Mouse (Mus musculus) liver, embryonic 15.5 days (tissue): ENCODE measurements around the gene Adam19. TPM values are rescaled to one million over a fixed set of nuclear protein-coding genes. Genes with fewer than 3 reads are reported as not detected.
A peak's percentile ranks its signal among the peaks of the same experiment; 100 is the strongest.

Experiments used
- ATAC-seq: fragments of 200-750 bp; cut with Nextera tagmentation; 2 replicates; pipeline ENCODE4 v1.8.0; 2017; ENCODE audit warnings: moderate number of reproducible peaks, mild to moderate bottlenecking, moderate library complexity; ENCODE audit not compliant: insufficient read depth
- H3K27ac ChIP-seq: fragments of 300-500 bp; sonication (generic); replicated peaks from 2 replicates; pipeline ENCODE4 v1.5.1; 2015; ENCODE audit warnings: mild to moderate bottlenecking, inconsistent platforms
- H3K27me3 ChIP-seq: fragments of 300-500 bp; sonication (generic); 2 replicates; pipeline ENCODE4 v1.6.1; 2015; ENCODE audit warnings: mild to moderate bottlenecking, inconsistent platforms
- H3K36me3 ChIP-seq: fragments of 300-500 bp; sonication (generic); replicated peaks from 2 replicates; pipeline ENCODE4 v1.6.1; 2015; ENCODE audit warnings: moderate library complexity, mild to moderate bottlenecking, inconsistent platforms
- H3K4me1 ChIP-seq: fragments of 300-500 bp; sonication (generic); replicated peaks from 2 replicates; pipeline ENCODE4 v1.6.1; 2015; ENCODE audit warnings: inconsistent platforms
- H3K4me2 ChIP-seq: fragments of 300-500 bp; sonication (generic); 2 replicates; pipeline ENCODE4 v1.6.1; 2015; ENCODE audit warnings: moderate library complexity, mild to moderate bottlenecking, inconsistent platforms
- H3K4me3 ChIP-seq: fragments of 300-500 bp; sonication (generic); replicated peaks from 2 replicates; pipeline ENCODE4 v1.5.1; 2015; ENCODE audit warnings: mild to moderate bottlenecking, inconsistent platforms
- H3K9ac ChIP-seq: fragments of 300-500 bp; sonication (generic); 2 replicates; pipeline ENCODE4 v1.6.1; 2015; ENCODE audit warnings: moderate library complexity, mild to moderate bottlenecking, inconsistent platforms
- H3K9me3 ChIP-seq: fragments of 300-500 bp; sonication (generic); replicated peaks from 2 replicates; pipeline ENCODE4 v1.6.1; 2016; ENCODE audit warnings: inconsistent platforms
- WGBS: fragments of 180-500 bp; shearing (Covaris S2); methylation state at CpG from one replicate; pipeline ENCODE4 v1.1.7; 2015; ENCODE audit warnings: mixed read lengths; ENCODE audit not compliant: insufficient replicate concordance; 5-methylcytosine and 5-hydroxymethylcytosine counted together
- polyA plus RNA-seq: library from polyadenylated mRNA; unstranded; fragments of >200 nt; fragmentation: Nextera tagmentation; extraction: Ambion mirVana; gene quantifications from 2 replicates; pipeline ENCODE4 v1.2.1, GENCODE M21; 2015

The Adam19 gene
- polyA plus RNA-seq, 1 experiment from 2014 or later, result 0.98 TPM

GRCm38 (mm10) chr11:46123328-46123866 lies 67.6 kb downstream of the Adam19 start:
- H3K4me3 ChIP-seq, result no peak overlapping the region
- ATAC-seq, result no peak
- H3K27me3 ChIP-seq, result no peaks in the 10 kb centered on the region; the same call in 1 of the 2 replicates
- peaks cover 8% of the 10 kb centered on the region; the same call in 1 of the 2 replicates for H3K4me1 ChIP-seq
- no peak overlapping the region for H3K9ac ChIP-seq
- 68% methylated on average over 8 of the region's 8 CpGs for WGBS
- no peak overlapping the region for H3K27ac ChIP-seq
- H3K9me3 ChIP-seq, result no peaks in the 10 kb centered on the region
- no peak overlapping the region for H3K4me2 ChIP-seq
- no peaks in the 10 kb centered on the region for H3K36me3 ChIP-seq

DNA sequence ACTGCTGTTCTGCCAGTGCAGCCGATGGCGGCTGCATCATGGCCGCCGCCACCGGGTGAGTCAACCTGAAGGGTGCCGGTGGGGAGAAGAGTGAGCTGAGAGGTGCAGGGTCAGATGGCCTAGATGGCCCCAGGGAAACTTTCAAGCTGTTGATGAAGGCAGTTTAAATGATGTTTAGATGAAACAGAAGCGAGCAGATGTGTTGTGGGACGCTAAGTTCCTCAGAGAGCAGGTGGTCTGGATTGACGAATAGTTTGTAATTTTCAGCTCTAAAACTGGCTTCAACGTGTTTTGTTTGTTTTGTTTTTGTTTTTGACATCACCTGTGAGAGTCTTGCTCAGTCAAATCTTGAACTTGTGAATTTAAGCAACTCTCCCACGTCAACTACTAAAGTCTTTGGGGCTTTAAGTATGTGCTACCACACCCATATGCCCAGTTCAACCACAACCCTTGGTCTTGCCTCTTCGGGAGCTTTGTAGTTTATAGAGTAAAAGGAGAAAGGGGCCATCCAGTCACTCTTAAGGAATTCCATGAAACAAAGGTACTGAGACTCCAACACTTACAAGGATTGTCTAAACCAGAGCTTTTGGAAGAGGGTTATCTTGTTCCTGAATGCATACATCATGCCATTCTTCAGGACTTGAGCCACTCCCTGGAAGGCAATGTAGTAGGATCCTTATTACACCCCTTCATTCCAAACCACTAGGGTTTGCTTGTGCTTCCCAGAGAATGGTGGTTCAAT lies 69.5 kb downstream of the Adam19 start:
- Histone ChIP-seq H3K27ac (no peak overlapping the region), H3K4me2 (no peak overlapping the region), H3K4me1 (peaks cover 14% of the 10 kb centered on the region), H3K36me3 (no peaks in the 10 kb centered on the region), H3K9ac (no peak overlapping the region), H3K4me3 (no peak overlapping the region), H3K9me3 (no peaks in the 10 kb centered on the region), H3K27me3 (no peaks in the 10 kb centered on the region; the same call in 1 of the 2 replicates)
- 75% methylated on average over 12 of the region's 12 CpGs for WGBS
- no peak for ATAC-seq

GRCm38 (mm10) chr11:46125835-46126229 lies 70.0 kb downstream of the Adam19 start:
- no peaks in the 10 kb centered on the region for H3K9me3 ChIP-seq
- no peak overlapping the region for H3K4me3 ChIP-seq
- no peak overlapping the region for H3K9ac ChIP-seq
- H3K4me1 ChIP-seq, result peaks cover 20% of the 10 kb centered on the region
- no peak overlapping the region for H3K4me2 ChIP-seq
- no peak for ATAC-seq
- H3K36me3 ChIP-seq, result no peaks in the 10 kb centered on the region
- no peaks in the 10 kb centered on the region; the same call in 1 of the 2 replicates for H3K27me3 ChIP-seq
- H3K27ac ChIP-seq, result no peak overlapping the region
- 73% methylated on average over 7 of the region's 7 CpGs for WGBS

- Histone ChIP-seq H3K9ac (no peak overlapping the region), H3K4me1 (peaks cover 24% of the 10 kb centered on the region), H3K4me3 (no peak overlapping the region), H3K27ac (no peak overlapping the region), H3K9me3 (no peaks in the 10 kb centered on the region), H3K4me2 (no peak overlapping the region), H3K27me3 (no peaks in the 10 kb centered on the region; the same call in 1 of the 2 replicates), H3K36me3 (no peaks in the 10 kb centered on the region)
- ATAC-seq, result no peak
- 71% methylated on average over 7 of the region's 7 CpGs for WGBS
These were observed 70.5 kb downstream of the Adam19 start for GRCm38 (mm10) chr11:46126317-46126716.

GRCm38 (mm10) chr11:46126827-46127410 lies 71.1 kb downstream of the Adam19 start:
- Histone ChIP-seq H3K4me2 (no peak overlapping the region), H3K4me3 (no peak overlapping the region), H3K9ac (no peak overlapping the region), H3K4me1 (peaks cover 30% of the 10 kb centered on the region), H3K27ac (no peak overlapping the region), H3K27me3 (no peaks in the 10 kb centered on the region; the same call in 1 of the 2 replicates), H3K9me3 (no peaks in the 10 kb centered on the region), H3K36me3 (no peaks in the 10 kb centered on the region)
- 75% methylated on average over 11 of the region's 11 CpGs for WGBS
- no peak for ATAC-seq

- H3K27me3 ChIP-seq, result no peaks in the 10 kb centered on the region; the same call in 1 of the 2 replicates
- H3K4me2 ChIP-seq, result no peak overlapping the region
- no peak overlapping the region for H3K4me3 ChIP-seq
- WGBS, result 45% methylated on average over 15 of the region's 15 CpGs
- 0 out of 2 replicates have a peak overlapping the region, but pooled peaks have one; percentile 51 for H3K27ac ChIP-seq
- no peaks in the 10 kb centered on the region for H3K9me3 ChIP-seq
- no peaks in the 10 kb centered on the region for H3K36me3 ChIP-seq
- no peak for ATAC-seq
- H3K9ac ChIP-seq, result no peak overlapping the region
- peaks cover 33% of the 10 kb centered on the region for H3K4me1 ChIP-seq
These were observed 72.1 kb downstream of the Adam19 start for GRCm38 (mm10) chr11:46127621-46128547.

DNA sequence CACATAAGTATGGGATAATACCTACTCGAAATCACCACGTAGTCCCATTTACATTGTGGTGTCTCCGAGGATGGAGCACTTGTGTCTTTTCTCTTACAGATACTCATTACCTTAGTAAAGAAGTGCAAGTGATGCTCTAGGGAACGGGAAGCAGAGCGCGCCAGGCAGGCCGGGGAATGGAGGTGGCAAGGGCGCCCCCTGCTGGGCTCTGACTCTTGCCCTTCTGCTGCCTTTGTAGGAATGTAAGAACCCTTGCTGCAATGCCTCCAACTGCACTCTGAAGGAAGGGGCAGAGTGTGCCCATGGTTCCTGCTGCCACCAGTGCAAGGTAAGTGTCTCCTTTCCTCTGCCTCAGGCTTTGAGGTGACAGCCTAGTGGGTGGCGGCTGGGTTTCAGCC lies 72.8 kb downstream of the Adam19 start:
- Histone ChIP-seq H3K9ac (no peak overlapping the region), H3K4me1 (peaks cover 33% of the 10 kb centered on the region), H3K36me3 (no peaks in the 10 kb centered on the region), H3K9me3 (no peaks in the 10 kb centered on the region), H3K4me2 (no peak overlapping the region), H3K27me3 (no peaks in the 10 kb centered on the region; the same call in 1 of the 2 replicates), H3K27ac (no peak overlapping the region), H3K4me3 (no peak overlapping the region)
- no peak; the same call in 1 of the 2 replicates for ATAC-seq
- WGBS, result 49% methylated on average over 9 of the region's 9 CpGs

- Histone ChIP-seq H3K4me2 (no peak overlapping the region), H3K36me3 (no peaks in the 10 kb centered on the region)
These were observed 75.5 kb downstream of the Adam19 start for GRCm38 (mm10) chr11:46131022-46131986.

DNA sequence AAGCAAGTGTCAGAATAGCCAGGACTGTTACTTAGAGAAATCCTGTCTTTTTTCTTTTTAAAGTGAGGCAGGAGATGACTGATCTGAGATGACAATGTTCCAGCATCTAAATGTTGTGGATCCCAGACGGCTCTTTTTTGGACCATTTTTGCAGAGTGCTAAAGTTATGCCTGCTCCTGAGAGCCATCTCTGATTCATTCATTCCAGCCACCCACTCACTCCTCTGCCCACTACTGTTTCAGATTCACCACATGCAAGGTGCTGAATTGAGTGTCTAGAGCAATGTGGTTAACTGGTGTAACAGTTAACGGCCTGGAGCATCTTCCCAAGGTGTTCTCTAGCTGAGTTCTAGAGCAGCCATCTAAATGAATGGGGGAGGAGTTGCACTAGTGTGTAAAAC lies 79.1 kb downstream of the Adam19 start:
- 67% methylated on average over 2 of the region's 2 CpGs for WGBS
- ATAC-seq, result no peak
- no peak overlapping the region for H3K27ac ChIP-seq
- no peak overlapping the region for H3K4me2 ChIP-seq
- H3K36me3 ChIP-seq, result no peaks in the 10 kb centered on the region
- peaks cover 20% of the 10 kb centered on the region for H3K4me1 ChIP-seq
- H3K9me3 ChIP-seq, result no peaks in the 10 kb centered on the region
- H3K27me3 ChIP-seq, result no peaks in the 10 kb centered on the region
- H3K9ac ChIP-seq, result no peak overlapping the region
- H3K4me3 ChIP-seq, result no peak overlapping the region

More at GRCm38 (mm10) chr11:46131022-46131986, 75.5 kb downstream of the Adam19 start:
- H3K27ac ChIP-seq, result 0 out of 2 replicates have a peak overlapping the region, but pooled peaks have one; percentile 2
- H3K9ac ChIP-seq, result no peak overlapping the region
- peak; percentile 68 for ATAC-seq
- WGBS, result 46% methylated on average over 17 of the region's 17 CpGs
- H3K4me1 ChIP-seq, result peaks cover 33% of the 10 kb centered on the region
- H3K27me3 ChIP-seq, result no peaks in the 10 kb centered on the region
- H3K4me3 ChIP-seq, result no peak overlapping the region
- H3K9me3 ChIP-seq, result no peaks in the 10 kb centered on the region

DNA sequence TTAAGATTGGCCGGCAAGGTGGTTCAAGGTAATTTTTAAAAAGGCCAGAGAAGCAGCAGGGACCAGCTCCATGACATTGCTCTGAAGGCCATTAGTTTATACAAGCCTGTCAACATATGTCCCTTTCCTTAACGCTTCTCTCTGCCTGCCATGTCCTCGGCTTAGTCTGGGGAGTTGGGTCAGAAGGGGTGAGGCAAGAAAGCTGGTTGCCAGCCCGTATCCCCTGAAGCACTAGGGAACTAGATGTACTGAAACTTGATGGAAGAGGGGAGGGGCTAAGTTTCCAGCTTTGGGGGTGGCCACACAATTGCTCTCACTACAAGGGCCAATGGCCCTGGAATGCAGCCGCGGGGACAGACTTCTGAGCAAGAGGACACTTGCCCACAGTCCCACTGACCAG lies 87.5 kb downstream of the Adam19 start:
- ATAC-seq, result no peak
- Histone ChIP-seq H3K4me2 (no peak overlapping the region), H3K9ac (no peak overlapping the region), H3K27me3 (no peaks in the 10 kb centered on the region), H3K36me3 (no peaks in the 10 kb centered on the region), H3K27ac (no peak overlapping the region), H3K4me3 (no peak overlapping the region), H3K4me1 (no peaks in the 10 kb centered on the region), H3K9me3 (no peaks in the 10 kb centered on the region)
- WGBS, result 70% methylated on average over 6 of the region's 6 CpGs
